Mouse (Mus musculus) forebrain, embryonic 14.5 days (tissue): Measurements from ENCODE around the gene Ankrd44. TPM values are rescaled to one million over a fixed set of nuclear protein-coding genes. Genes with fewer than 3 reads are reported as not detected.

Source experiments
- ATAC-seq: fragments of 200-750 bp; cut with Nextera tagmentation; 2 replicates; pipeline ENCODE4 v1.8.0; 2017; ENCODE audit warnings: mild to moderate bottlenecking, moderate library complexity
- DNase-seq: peaks from one replicate; pipeline ENCODE4 v3.0.0-alpha.2; 2015; ENCODE audit warnings: low spot score
- H3K27ac ChIP-seq: fragments of 300-500 bp; sonication (generic); 2 replicates; pipeline ENCODE4 v1.5.1; 2014; ENCODE audit warnings: low read depth, mild to moderate bottlenecking, control low read depth, low read length, moderate library complexity
- H3K27me3 ChIP-seq: fragments of 300-500 bp; sonication (generic); replicated peaks from 2 replicates; pipeline ENCODE4 v1.6.1; 2014; ENCODE audit warnings: low read length, control low read depth, mixed read lengths; ENCODE audit not compliant: control insufficient read depth, insufficient read depth
- H3K36me3 ChIP-seq: fragments of 300-500 bp; sonication (generic); 2 replicates; pipeline ENCODE4 v1.6.1; 2014; ENCODE audit warnings: low read length, control low read depth; ENCODE audit not compliant: control insufficient read depth, insufficient read depth
- H3K4me1 ChIP-seq: fragments of 300-500 bp; sonication (generic); 2 replicates; pipeline ENCODE4 v1.6.1; 2014; ENCODE audit warnings: antibody characterized with exemption, low read length, control low read depth; ENCODE audit not compliant: control insufficient read depth, insufficient read depth
- H3K4me2 ChIP-seq: fragments of 300-500 bp; sonication (generic); 2 replicates; pipeline ENCODE4 v1.6.1; 2014; ENCODE audit warnings: mild to moderate bottlenecking, control low read depth, low read length
- H3K4me3 ChIP-seq: fragments of 300-500 bp; sonication (generic); 2 replicates; pipeline ENCODE4 v1.5.1; 2014; ENCODE audit warnings: low read depth, low read length, control low read depth
- H3K9ac ChIP-seq: fragments of 300-500 bp; sonication (generic); 2 replicates; pipeline ENCODE4 v1.6.1; 2014; ENCODE audit warnings: mild to moderate bottlenecking, low read length, control low read depth, moderate library complexity
- H3K9me3 ChIP-seq: fragments of 300-500 bp; sonication (generic); replicated peaks from 2 replicates; pipeline ENCODE4 v1.6.1; 2016; ENCODE audit warnings: low read length, control low read depth, mixed read lengths; ENCODE audit not compliant: control insufficient read depth
- WGBS: fragments of 180-500 bp; shearing (Covaris S2); extraction: QIAGEN DNeasy Blood & Tissue Kit; methylation state at CpG from one replicate; pipeline ENCODE4 v1.1.7; 2014; 5-methylcytosine and 5-hydroxymethylcytosine counted together
- polyA plus RNA-seq: library from polyadenylated mRNA; unstranded; fragments of >200 nt; fragmentation: Nextera tagmentation; extraction: Ambion mirVana; gene quantifications from 2 replicates; pipeline ENCODE4 v1.2.1, GENCODE M21; 2014

The Ankrd44 gene
- polyA plus RNA-seq, 1 experiment from 2014 or later: 18.9 TPM

GRCm38 (mm10) chr1:54853311-54854000 lies 72.7 kb downstream of the Ankrd44 start:
- no peaks in the 10 kb centered on the region for H3K27me3 ChIP-seq
- no peak overlapping the region for H3K27ac ChIP-seq
- H3K36me3 ChIP-seq: no peaks in the 10 kb centered on the region
- H3K9ac ChIP-seq: no peak overlapping the region; the same call in 1 of the 2 replicates
- H3K4me1 ChIP-seq: peaks cover 4% of the 10 kb centered on the region; the same call in 1 of the 2 replicates
- DNase-seq (peak; percentile 67), ATAC-seq (peak; percentile 77)
- no peak overlapping the region for H3K4me3 ChIP-seq
- H3K9me3 ChIP-seq: no peaks in the 10 kb centered on the region
- WGBS: 25% methylated on average over 11 of the region's 11 CpGs
- H3K4me2 ChIP-seq: no peak overlapping the region

GRCm38 (mm10) chr1:54851610-54852009 lies 74.6 kb downstream of the Ankrd44 start:
- 59% methylated on average over 9 of the region's 9 CpGs for WGBS
- no peak overlapping the region for H3K4me3 ChIP-seq
- H3K27ac ChIP-seq: no peak overlapping the region
- H3K9me3 ChIP-seq: no peaks in the 10 kb centered on the region
- no peak for DNase-seq
- H3K36me3 ChIP-seq: no peaks in the 10 kb centered on the region
- peaks cover 4% of the 10 kb centered on the region; the same call in 1 of the 2 replicates for H3K4me1 ChIP-seq
- H3K9ac ChIP-seq: no peak overlapping the region
- H3K4me2 ChIP-seq: no peak overlapping the region
- ATAC-seq: no peak
- no peaks in the 10 kb centered on the region for H3K27me3 ChIP-seq

- H3K9ac ChIP-seq: no peak overlapping the region
- peaks cover 4% of the 10 kb centered on the region; the same call in 1 of the 2 replicates for H3K4me1 ChIP-seq
- ATAC-seq (no peak), DNase-seq (no peak)
- no peak overlapping the region for H3K4me2 ChIP-seq
- no peak overlapping the region for H3K4me3 ChIP-seq
- no peak overlapping the region for H3K27ac ChIP-seq
- no peaks in the 10 kb centered on the region for H3K36me3 ChIP-seq
- H3K27me3 ChIP-seq: no peaks in the 10 kb centered on the region
- no peaks in the 10 kb centered on the region for H3K9me3 ChIP-seq
- 65% methylated on average over 8 of the region's 8 CpGs for WGBS
These were observed 76.1 kb downstream of the Ankrd44 start for GRCm38 (mm10) chr1:54850077-54850476.

GRCm38 (mm10) chr1:54847238-54847637 lies 78.9 kb downstream of the Ankrd44 start:
- Histone ChIP-seq H3K9me3 (no peaks in the 10 kb centered on the region), H3K27me3 (no peaks in the 10 kb centered on the region)

DNA sequence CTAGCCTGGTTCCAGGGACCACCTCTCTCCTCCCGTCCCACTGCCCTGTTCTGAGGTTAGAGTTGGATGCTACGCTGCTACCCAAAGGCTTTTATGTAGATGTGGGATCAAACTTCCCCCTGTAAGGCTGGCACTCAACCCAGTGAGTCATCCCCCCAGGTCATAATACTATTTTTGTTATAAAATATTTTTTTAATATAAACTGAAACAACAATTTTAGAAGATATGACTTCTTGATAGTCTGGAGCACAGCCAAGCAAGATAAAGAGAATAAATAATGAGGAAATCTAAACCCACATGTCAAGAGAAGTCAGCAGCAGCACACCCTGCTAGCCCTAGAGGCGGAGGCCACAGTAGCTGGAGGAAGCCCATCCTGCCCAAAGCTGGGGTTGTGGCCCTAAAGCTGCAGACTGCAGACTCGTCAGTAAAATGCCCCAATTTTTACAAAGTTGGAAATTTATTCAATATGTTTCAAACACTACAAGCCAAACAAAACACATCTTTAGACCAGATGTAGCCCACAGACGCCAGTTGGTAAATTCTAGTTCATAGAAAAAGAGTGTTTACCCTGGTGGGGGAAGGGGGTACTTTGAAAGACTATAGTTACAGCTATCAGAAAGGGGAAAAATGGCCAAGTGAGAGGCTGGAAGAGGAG lies 79.7 kb downstream of the Ankrd44 start:
- Histone ChIP-seq H3K27me3 (no peaks in the 10 kb centered on the region), H3K4me3 (no peak overlapping the region), H3K9me3 (no peaks in the 10 kb centered on the region), H3K4me1 (no peaks in the 10 kb centered on the region), H3K9ac (no peak overlapping the region), H3K36me3 (no peaks in the 10 kb centered on the region), H3K27ac (no peak overlapping the region), H3K4me2 (no peak overlapping the region)
- DNase-seq (no peak), ATAC-seq (no peak)
- WGBS: 86% methylated on average over 5 of the region's 5 CpGs

More at GRCm38 (mm10) chr1:54847238-54847637, 78.9 kb downstream of the Ankrd44 start:
- H3K4me2 ChIP-seq: no peak overlapping the region
- no peak overlapping the region for H3K27ac ChIP-seq
- H3K4me3 ChIP-seq: no peak overlapping the region
- H3K36me3 ChIP-seq: no peaks in the 10 kb centered on the region
- 93% methylated on average over 1 of the region's 1 CpGs for WGBS
- DNase-seq (no peak), ATAC-seq (no peak)
- H3K9ac ChIP-seq: no peak overlapping the region
- H3K4me1 ChIP-seq: no peaks in the 10 kb centered on the region

- no peak overlapping the region for H3K4me2 ChIP-seq
- H3K9me3 ChIP-seq: no peaks in the 10 kb centered on the region
- no peaks in the 10 kb centered on the region for H3K4me1 ChIP-seq
- H3K9ac ChIP-seq: no peak overlapping the region
- no peak overlapping the region for H3K27ac ChIP-seq
- H3K27me3 ChIP-seq: no peaks in the 10 kb centered on the region
- 79% methylated on average over 1 of the region's 1 CpGs for WGBS
- DNase-seq (no peak), ATAC-seq (no peak)
- H3K36me3 ChIP-seq: no peaks in the 10 kb centered on the region
- no peak overlapping the region for H3K4me3 ChIP-seq
These were observed 81.8 kb downstream of the Ankrd44 start for GRCm38 (mm10) chr1:54844361-54844760.

GRCm38 (mm10) chr1:54842765-54843461 lies 83.3 kb downstream of the Ankrd44 start:
- Histone ChIP-seq H3K27me3 (no peaks in the 10 kb centered on the region), H3K4me2 (no peak overlapping the region), H3K36me3 (no peaks in the 10 kb centered on the region), H3K9ac (no peak overlapping the region), H3K4me1 (no peaks in the 10 kb centered on the region), H3K27ac (no peak overlapping the region), H3K9me3 (no peaks in the 10 kb centered on the region), H3K4me3 (no peak overlapping the region)
- ATAC-seq (no peak), DNase-seq (no peak)
- WGBS: 83% methylated on average over 7 of the region's 7 CpGs

DNA sequence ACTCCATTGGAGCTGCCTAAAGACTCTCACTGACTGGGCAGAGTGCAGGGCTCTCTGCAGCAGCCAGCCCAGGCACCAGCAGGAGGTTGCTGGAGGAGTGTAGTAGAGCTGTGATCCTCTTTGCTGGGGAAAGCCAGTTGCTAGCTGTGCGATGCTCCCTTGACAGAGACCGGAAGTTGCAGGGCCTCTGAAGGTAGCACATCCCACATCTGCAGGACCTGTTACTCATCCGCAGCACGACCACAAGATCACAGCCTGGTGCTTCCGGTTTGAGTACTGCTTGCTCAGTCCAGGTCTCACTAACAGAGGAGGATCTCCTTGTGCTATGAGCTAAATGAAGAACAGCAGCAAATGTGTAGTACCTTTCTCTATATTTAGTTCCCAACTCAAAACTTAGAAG lies 84.4 kb downstream of the Ankrd44 start:
- no peak for ATAC-seq
- H3K4me2 ChIP-seq: no peak overlapping the region
- no peak overlapping the region for H3K9ac ChIP-seq
- no peaks in the 10 kb centered on the region for H3K9me3 ChIP-seq
- no peaks in the 10 kb centered on the region for H3K36me3 ChIP-seq
- no peak overlapping the region for H3K27ac ChIP-seq
- H3K4me1 ChIP-seq: no peaks in the 10 kb centered on the region
- no peaks in the 10 kb centered on the region for H3K27me3 ChIP-seq
- 60% methylated on average over 5 of the region's 5 CpGs for WGBS
- DNase-seq: no peak
- no peak overlapping the region for H3K4me3 ChIP-seq

GRCm38 (mm10) chr1:54840040-54840439 lies 86.1 kb downstream of the Ankrd44 start:
- H3K9ac ChIP-seq: no peak overlapping the region
- no peaks in the 10 kb centered on the region for H3K36me3 ChIP-seq
- DNase-seq (no peak), ATAC-seq (no peak)
- H3K27me3 ChIP-seq: no peaks in the 10 kb centered on the region
- H3K4me2 ChIP-seq: no peak overlapping the region
- H3K27ac ChIP-seq: no peak overlapping the region
- H3K9me3 ChIP-seq: no peaks in the 10 kb centered on the region
- no peaks in the 10 kb centered on the region for H3K4me1 ChIP-seq
- no peak overlapping the region for H3K4me3 ChIP-seq
- 83% methylated on average over 2 of the region's 2 CpGs for WGBS
